Mouse (Mus musculus) kidney, postnatal 10 days (tissue): Measurements from ENCODE around the gene Pon2.
"Not testable (repeated sequence)": the region's sequence is repeated elsewhere in the genome, so short reads cannot be mapped to it uniquely, and the experiment has no call there.

Source experiments
- DNase-seq: peaks from one replicate; pipeline ENCODE4 v3.0.0; 2021; ENCODE audit warnings: mixed read lengths

The Pon2 gene

DNA sequence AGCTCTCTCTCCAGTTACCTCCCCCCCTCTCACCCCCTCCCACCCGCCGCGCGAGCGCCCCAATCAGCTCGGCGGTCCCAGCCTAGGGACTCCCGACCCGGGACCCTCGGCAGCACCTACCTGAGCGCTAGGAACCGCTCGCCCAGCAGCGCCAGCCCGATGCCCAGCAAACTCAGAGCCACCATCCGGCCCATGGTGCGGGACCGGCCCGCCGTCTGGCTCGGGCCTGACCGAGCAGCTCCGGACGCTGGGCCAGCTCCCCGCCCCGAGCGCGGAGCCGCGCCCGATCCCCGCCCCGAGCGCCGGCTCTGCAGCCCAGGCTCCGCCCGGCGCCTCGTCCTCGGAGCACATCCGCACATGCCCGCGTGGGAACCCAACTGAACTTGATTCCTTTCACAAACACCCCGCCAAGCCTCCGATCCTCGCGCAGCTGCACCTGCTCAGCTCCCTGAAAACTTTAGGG, at the start of gene Pon2:
TSS of gene Pon2 (minus strand) at position 364 of the 463 bp plus-strand sequence.
- DNase-seq = peak; percentile 88

- no peak for DNase-seq
Measured at GRCm38 (mm10) chr6:5344255-5344654, 46.0 kb upstream of the Pon2 start.

GRCm38 (mm10) chr6:5339283-5339682, 41.0 kb upstream of the Pon2 start:
- not testable (repeated sequence) for DNase-seq

- DNase-seq = not testable (repeated sequence)
Measured at GRCm38 (mm10) chr6:5338781-5339180, 40.5 kb upstream of the Pon2 start.

GRCm38 (mm10) chr6:5336016-5336415, 37.8 kb upstream of the Pon2 start:
- not testable (repeated sequence) for DNase-seq

DNA sequence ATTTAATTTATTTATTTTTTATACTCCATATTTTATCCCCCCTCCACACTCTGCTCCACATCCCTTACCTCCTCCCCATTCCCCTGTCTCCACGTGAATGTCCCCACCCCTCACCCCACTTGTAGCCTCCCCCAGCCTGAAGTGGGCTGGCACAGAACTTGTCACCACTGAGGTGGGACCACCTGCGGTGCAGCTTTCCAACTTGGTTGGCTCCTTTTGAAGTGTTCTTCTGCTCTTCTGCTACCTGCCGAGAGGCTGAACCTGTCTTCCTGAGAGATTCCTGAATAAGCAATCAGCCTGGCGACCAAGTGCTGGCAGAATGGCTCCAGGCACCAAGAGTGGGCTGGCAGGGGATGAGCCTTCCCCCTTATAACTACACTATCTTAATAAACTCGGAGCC, 35.8 kb upstream of the Pon2 start:
- DNase-seq = no peak

DNA sequence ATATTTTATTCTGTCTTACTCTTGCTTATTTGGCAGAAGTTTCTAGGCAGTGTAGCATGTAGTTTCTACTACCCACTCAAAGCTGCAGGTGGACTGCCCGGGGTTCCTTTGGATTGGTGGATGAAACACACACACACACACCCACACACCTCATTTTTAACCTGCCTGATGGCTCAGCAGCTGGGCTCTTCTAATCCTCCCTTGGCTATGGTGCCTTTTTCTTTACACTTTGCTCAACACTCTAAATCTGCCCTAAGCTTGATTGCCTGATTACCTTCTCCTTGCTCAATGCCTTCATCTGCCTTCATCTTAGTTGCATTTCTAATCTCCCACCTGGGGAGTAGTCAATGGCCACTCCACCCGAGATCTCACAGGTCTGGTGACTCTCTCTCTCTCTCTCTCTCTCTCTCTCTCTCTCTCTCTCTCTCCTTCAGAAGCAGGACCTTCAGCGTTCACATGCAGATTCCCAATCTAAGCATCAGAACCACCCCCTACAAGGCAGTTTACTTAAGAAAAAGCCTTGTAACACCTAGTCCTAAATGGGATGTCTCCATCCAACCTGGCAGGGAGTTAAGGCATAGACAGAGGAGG, 34.4 kb upstream of the Pon2 start:
- no peak for DNase-seq

- DNase-seq = no peak
Measured at GRCm38 (mm10) chr6:5325122-5325521, 26.9 kb upstream of the Pon2 start.

- DNase-seq = not testable (repeated sequence)
Measured at GRCm38 (mm10) chr6:5324101-5324500, 25.8 kb upstream of the Pon2 start.

GRCm38 (mm10) chr6:5316630-5317029, 18.4 kb upstream of the Pon2 start:
- DNase-seq = no peak

GRCm38 (mm10) chr6:5315053-5315759, 17.0 kb upstream of the Pon2 start:
- no peak for DNase-seq

GRCm38 (mm10) chr6:5313951-5314590, 15.8 kb upstream of the Pon2 start:
- DNase-seq = no peak

DNA sequence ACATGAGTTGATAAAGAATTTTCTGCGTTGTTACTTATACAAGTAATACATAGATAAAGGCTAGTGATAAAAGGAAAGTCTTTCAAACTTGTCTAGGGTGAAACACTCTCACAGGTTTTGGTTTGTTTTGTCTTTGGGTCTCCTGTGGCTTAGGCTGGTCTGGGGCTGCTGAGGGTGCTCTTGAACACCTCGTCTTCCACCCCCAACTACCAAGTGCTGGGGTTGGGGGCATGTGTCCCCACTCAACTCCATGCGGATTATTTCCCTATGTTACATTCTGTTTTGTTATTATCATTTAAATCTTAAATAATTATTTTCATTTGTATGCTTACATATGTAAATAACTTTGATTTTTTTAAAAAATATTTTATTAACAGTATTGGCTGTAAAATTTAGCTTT, 12.2 kb upstream of the Pon2 start:
- no peak for DNase-seq

GRCm38 (mm10) chr6:5309595-5310197, 11.4 kb upstream of the Pon2 start:
- DNase-seq = no peak

DNA sequence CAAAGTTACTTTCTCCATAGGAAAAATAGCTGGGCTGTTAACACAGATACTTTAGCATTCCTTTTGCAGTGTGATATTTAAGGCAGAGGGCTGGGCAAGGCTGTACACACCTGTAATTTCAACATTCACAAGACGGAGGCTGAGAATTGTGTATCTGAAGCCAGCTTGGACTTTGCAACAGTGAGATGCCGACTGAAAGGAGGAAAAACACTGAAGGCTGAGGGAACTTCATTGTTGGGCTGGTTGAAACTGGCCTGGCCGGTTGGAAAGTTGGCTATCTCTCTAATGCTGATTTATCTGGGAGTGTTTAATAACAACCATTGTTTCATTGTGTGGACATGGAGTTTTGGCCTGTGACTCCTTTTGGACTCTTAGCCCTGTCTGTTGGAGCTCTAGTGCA, 7.7 kb upstream of the Pon2 start:
- no peak for DNase-seq

GRCm38 (mm10) chr6:5304956-5305355, 6.7 kb upstream of the Pon2 start:
- no peak for DNase-seq

DNA sequence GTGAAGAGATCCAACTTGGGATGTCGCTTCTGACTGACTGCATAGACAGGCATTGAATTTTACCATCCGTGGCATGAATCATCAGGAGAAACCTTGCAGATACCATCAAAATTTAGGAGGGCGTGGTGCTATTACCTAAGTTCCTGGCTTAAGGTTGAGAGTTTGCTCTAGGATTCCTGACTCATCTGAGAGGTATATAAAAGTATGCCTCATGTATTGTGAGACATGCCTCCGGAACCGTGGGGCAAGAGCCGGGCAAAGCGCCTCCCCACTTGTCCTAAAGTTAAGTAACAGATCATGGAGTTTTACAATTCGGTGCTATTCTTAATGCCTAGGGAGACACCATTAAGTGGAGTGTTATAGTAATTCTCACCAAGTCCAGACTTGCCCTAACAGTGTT, 2.4 kb upstream of the Pon2 start:
- DNase-seq = no peak

GRCm38 (mm10) chr6:5299561-5299960, 1.3 kb upstream of the Pon2 start:
- DNase-seq = no peak

GRCm38 (mm10) chr6:5297321-5298091, 749 bp downstream of the Pon2 start:
- DNase-seq = peak; percentile 59

- DNase-seq = no peak
Measured at GRCm38 (mm10) chr6:5296067-5296466, 2.2 kb downstream of the Pon2 start.

DNA sequence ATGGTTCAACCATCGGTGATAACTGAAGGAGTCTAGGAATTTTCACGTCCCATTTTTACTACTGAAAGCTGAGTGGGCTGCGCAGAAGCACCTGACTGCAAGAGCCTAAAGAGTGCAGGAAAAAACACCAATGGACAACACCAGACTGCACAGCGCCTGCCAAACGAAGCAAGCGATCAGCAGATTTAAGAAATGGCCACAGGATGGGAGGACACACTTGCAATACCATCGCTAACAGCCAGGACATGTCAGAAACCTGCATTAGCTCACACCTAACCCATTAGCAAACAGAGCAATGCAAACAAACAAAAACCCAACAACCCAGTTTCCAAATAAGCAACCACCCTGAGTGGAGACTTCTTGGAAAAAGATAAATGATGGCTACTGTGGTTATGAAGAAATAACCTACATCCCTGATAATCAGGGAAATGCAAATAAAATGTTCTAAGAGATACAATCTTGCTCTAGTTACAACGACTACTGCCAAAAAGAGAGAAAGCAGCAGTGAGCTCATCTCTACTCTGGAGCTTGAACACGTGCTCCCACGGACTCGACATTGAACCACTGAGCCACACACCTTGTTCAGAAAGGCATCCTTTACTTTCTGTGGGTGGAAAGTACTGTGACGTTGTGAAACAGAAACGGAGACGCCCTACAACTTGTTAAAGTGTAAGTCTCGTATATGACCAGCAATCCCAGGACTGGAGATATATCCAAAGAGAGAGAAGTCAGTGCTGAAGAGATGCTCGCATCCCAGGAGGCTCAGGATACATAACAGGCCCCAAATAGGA, 3.4 kb downstream of the Pon2 start:
- no peak for DNase-seq

DNA sequence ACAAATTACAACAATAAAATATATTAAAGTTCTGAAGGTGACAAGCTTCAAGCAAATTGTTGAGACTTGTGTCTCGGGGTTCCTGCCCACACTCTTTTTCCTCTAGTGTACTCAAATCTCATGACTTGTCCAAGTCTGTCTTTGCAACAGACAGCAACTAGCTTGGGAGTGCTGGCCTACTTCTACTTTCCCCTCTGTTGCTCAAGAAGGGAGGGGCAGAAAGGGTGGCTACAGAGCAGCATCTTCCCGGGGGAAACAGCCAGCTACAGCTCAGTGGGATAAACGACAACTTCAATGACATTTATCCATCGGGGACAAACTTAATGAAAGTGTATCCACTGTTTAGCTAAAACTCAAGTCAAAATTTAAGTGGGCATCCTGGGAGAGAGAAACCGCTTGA, 5.4 kb downstream of the Pon2 start:
- DNase-seq = no peak
